Mouse (Mus musculus): ENCODE results near the gene Lce1l.

The Lce1l gene

GRCm38 (mm10) chr3:92807791-92808190 is 43.3 kb downstream of the Lce1l start, which contains the start of gene Lce1k:
Gene Lce1k, minus strand, starts transcription at chr3:92807891.
- Histone ChIP-seq H3K36me3 (ENCODE audit: insufficient read depth, low read length) (no peaks in the 10 kb centered on the region), H3K4me3 (replicated peaks; ENCODE audit: low read length) (no peak within 1 kb of the TSS), H3K27me3 (ENCODE audit: insufficient read depth, low read length) (no peaks in the 10 kb centered on the region), H3K4me1 (replicated peaks; ENCODE audit: low read depth, low read length) (no peaks in the 10 kb centered on the region; the same call in 1 of the 2 replicates), H3K9me3 (ENCODE audit: low read length) (peaks cover 2% of the 10 kb centered on the region)
- TF ChIP-seq NANOG (IDR thresholded peaks at IDR 0.05; ENCODE audit: borderline replicate concordance, low read length) (no peak), POU5F1 (IDR thresholded peaks at IDR 0.05; ENCODE audit: borderline replicate concordance, low read length) (no peak), CTCF (conservative IDR thresholded peaks at IDR 0.05; ENCODE audit: low read length) (no peak)
